Mouse (Mus musculus) ES-CJ7 (cell line): Measurements from ENCODE around the gene Ctnnbl1.

Source experiments
- DNase-seq: peaks from one replicate; pipeline ENCODE4 v3.0.0; 2011; ENCODE audit warnings: low read depth, low spot score

The Ctnnbl1 gene

GRCm38 (mm10) chr2:157736854-157737850, at the start of gene Ctnnbl1:
Gene Ctnnbl1, plus strand, starts transcription at chr2:157737401.
- DNase-seq: peak; percentile 99

GRCm38 (mm10) chr2:157687506-157687905, 49.7 kb upstream of the Ctnnbl1 start:
- no peak for DNase-seq

GRCm38 (mm10) chr2:157691266-157692105, 45.7 kb upstream of the Ctnnbl1 start:
- no peak for DNase-seq

GRCm38 (mm10) chr2:157692365-157692932, 44.8 kb upstream of the Ctnnbl1 start:
- no peak for DNase-seq

- no peak for DNase-seq
These were observed 43.6 kb upstream of the Ctnnbl1 start for GRCm38 (mm10) chr2:157693576-157693975.

GRCm38 (mm10) chr2:157696297-157696731, 40.9 kb upstream of the Ctnnbl1 start:
- DNase-seq: no peak

- DNase-seq: no peak
These were observed 34.0 kb upstream of the Ctnnbl1 start for GRCm38 (mm10) chr2:157703155-157703554.

GRCm38 (mm10) chr2:157704991-157705776, 32.0 kb upstream of the Ctnnbl1 start:
- no peak for DNase-seq

- no peak for DNase-seq
These were observed 31.4 kb upstream of the Ctnnbl1 start for GRCm38 (mm10) chr2:157705777-157706158.

GRCm38 (mm10) chr2:157707191-157707923, 29.8 kb upstream of the Ctnnbl1 start:
- DNase-seq: no peak

GRCm38 (mm10) chr2:157712677-157713076, 24.5 kb upstream of the Ctnnbl1 start:
- no peak for DNase-seq

GRCm38 (mm10) chr2:157715586-157716191, 21.5 kb upstream of the Ctnnbl1 start:
- no peak for DNase-seq

- no peak for DNase-seq
These were observed 18.8 kb upstream of the Ctnnbl1 start for GRCm38 (mm10) chr2:157718441-157718840.

- no peak for DNase-seq
These were observed 13.2 kb upstream of the Ctnnbl1 start for GRCm38 (mm10) chr2:157723883-157724573.

- DNase-seq: no peak
These were observed 12.7 kb upstream of the Ctnnbl1 start for GRCm38 (mm10) chr2:157724574-157724914.

GRCm38 (mm10) chr2:157744619-157745018, 7.4 kb downstream of the Ctnnbl1 start:
- DNase-seq: no peak

GRCm38 (mm10) chr2:157745735-157746134, 8.5 kb downstream of the Ctnnbl1 start:
- peak; percentile 37 for DNase-seq

GRCm38 (mm10) chr2:157746558-157746957, 9.4 kb downstream of the Ctnnbl1 start:
- no peak for DNase-seq

- no peak for DNase-seq
These were observed 10.8 kb downstream of the Ctnnbl1 start for GRCm38 (mm10) chr2:157747989-157748388.
